Comparison of ENCODE assay signal across 26 mouse cellular contexts in the genomic region with DNA sequence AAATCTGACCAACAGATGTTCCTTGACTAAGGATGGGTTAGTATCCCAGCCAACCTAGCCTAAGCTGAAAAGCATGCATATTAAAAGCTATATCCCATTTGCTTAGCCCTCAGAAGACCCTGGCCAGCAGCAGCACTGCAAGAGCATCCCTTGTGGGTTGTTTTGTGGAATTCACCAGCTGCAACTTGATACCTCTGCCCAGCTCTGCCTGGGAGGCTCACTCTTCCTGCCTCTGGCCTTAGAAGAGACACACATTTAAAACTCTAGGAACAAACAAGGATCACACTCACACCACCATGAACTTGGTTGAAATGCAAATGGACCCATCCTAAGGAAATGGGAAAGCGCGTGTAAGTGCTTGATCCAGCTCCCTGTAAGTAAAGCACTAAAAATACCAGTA.
DNase-seq lines count a peak whose midpoint lies in the region; ATAC-seq and TF ChIP-seq lines count a peak whose summit lies in the region.
"Had no signal": no experiment of that assay in that cellular context is flagged by ENCODE, and none has a peak within 500 bp of the region (broad histone marks: within the 10 kb centered on the region; RNA-seq: fewer than 3 reads in every experiment).

No protein-coding gene starts in this region.

- H3K4me3 ChIP-seq in hindbrain, embryonic 10.5 days: no peak overlapping the region
- no peak overlapping the region for H3K4me3 ChIP-seq in hindbrain, embryonic 14.5 days (replicated peaks; ENCODE audit: low read length)
- no peak overlapping the region for H3K4me3 ChIP-seq in ES-Bruce4 (ENCODE audit: low read depth, low read length)
- no peak overlapping the region for H3K4me3 ChIP-seq in neural tube, embryonic 11.5 days (ENCODE audit: low read depth, low read length)
- no peak overlapping the region for H3K4me3 ChIP-seq in forebrain, embryonic 13.5 days
- H3K4me3 ChIP-seq: embryonic facial prominence, embryonic 15.5 days; heart, embryonic 12.5 days; hindbrain, embryonic 13.5 days; limb, embryonic 13.5 days; liver, embryonic 12.5 days; midbrain, embryonic 12.5 days; neural tube, embryonic 12.5 days had no signal

- H3K9ac ChIP-seq in hindbrain, embryonic 14.5 days: no peak overlapping the region
- H3K9ac ChIP-seq in ES-Bruce4 (ENCODE audit: low read depth, poor library complexity, severe bottlenecking): no peak overlapping the region
- no peak overlapping the region for H3K9ac ChIP-seq in neural tube, embryonic 11.5 days (ENCODE audit: low read length)
- no peak overlapping the region for H3K9ac ChIP-seq in forebrain, embryonic 13.5 days
- H3K9ac ChIP-seq: embryonic facial prominence, embryonic 15.5 days; heart, embryonic 12.5 days; hindbrain, embryonic 13.5 days; limb, embryonic 13.5 days; liver, embryonic 12.5 days; midbrain, embryonic 12.5 days; neural tube, embryonic 12.5 days had no signal

- TF ChIP-seq POLR2A in ES-Bruce4 (IDR thresholded peaks at IDR 0.05; ENCODE audit: insufficient read depth, low read length): no peak

- ATAC-seq in hindbrain, embryonic 14.5 days (ENCODE audit: low FRiP score): no peak
- ATAC-seq in neural tube, embryonic 11.5 days (ENCODE audit: insufficient read depth, low FRiP score, low TSS enrichment): no peak
- no peak for ATAC-seq in forebrain, embryonic 13.5 days
- ATAC-seq: forebrain, embryonic 16.5 days; liver, embryonic 12.5 days had no signal

- H3K4me1 ChIP-seq in hindbrain, embryonic 10.5 days (replicated peaks): peaks cover 36% of the 10 kb centered on the region
- H3K4me1 ChIP-seq in hindbrain, embryonic 14.5 days (replicated peaks; ENCODE audit: control insufficient read depth, insufficient read depth, low read length): peaks cover 10% of the 10 kb centered on the region
- H3K4me1 ChIP-seq in ES-Bruce4 (ENCODE audit: control insufficient read depth, insufficient read depth, low read length): peaks cover 9% of the 10 kb centered on the region
- peaks cover 21% of the 10 kb centered on the region for H3K4me1 ChIP-seq in neural tube, embryonic 11.5 days (ENCODE audit: control insufficient read depth, insufficient read depth, low read length)
- peaks cover 11% of the 10 kb centered on the region for H3K4me1 ChIP-seq in forebrain, embryonic 13.5 days
- H3K4me1 ChIP-seq: embryonic facial prominence, embryonic 15.5 days; heart, embryonic 12.5 days; liver, embryonic 12.5 days had no signal

- H3K4me2 ChIP-seq in hindbrain, embryonic 14.5 days (replicated peaks): no peak overlapping the region
- no peak overlapping the region for H3K4me2 ChIP-seq in neural tube, embryonic 11.5 days (ENCODE audit: low read depth)
- no peak overlapping the region for H3K4me2 ChIP-seq in forebrain, embryonic 13.5 days
- H3K4me2 ChIP-seq: embryonic facial prominence, embryonic 15.5 days; heart, embryonic 12.5 days; hindbrain, embryonic 13.5 days; limb, embryonic 13.5 days; liver, embryonic 12.5 days; midbrain, embryonic 12.5 days; neural tube, embryonic 12.5 days had no signal

- 0 out of 2 replicates have a peak overlapping the region, but pooled peaks have one; percentile 0 for H3K27ac ChIP-seq in hindbrain, embryonic 10.5 days
- no peak overlapping the region for H3K27ac ChIP-seq in hindbrain, embryonic 14.5 days
- peak overlapping the region; percentile 83 for H3K27ac ChIP-seq in ES-Bruce4 (ENCODE audit: insufficient read depth, low read length)
- 0 out of 2 replicates have a peak overlapping the region, but pooled peaks have one; percentile 47 for H3K27ac ChIP-seq in neural tube, embryonic 11.5 days (ENCODE audit: low read depth, low read length)
- no peak overlapping the region for H3K27ac ChIP-seq in forebrain, embryonic 13.5 days
- H3K27ac ChIP-seq: embryonic facial prominence, embryonic 15.5 days; hindbrain, embryonic 13.5 days; limb, embryonic 13.5 days; liver, embryonic 12.5 days; midbrain, embryonic 12.5 days; neural tube, embryonic 12.5 days had no signal

- peak; percentile 89 for TF ChIP-seq EP300 in ES-Bruce4 (IDR thresholded peaks at IDR 0.05; ENCODE audit: insufficient read depth, low read depth, low read length)

- WGBS in hindbrain, embryonic 10.5 days: 60% methylated on average over 2 of the region's 2 CpGs
- WGBS in hindbrain, embryonic 14.5 days: 55% methylated on average over 2 of the region's 2 CpGs
- 25% methylated on average over 2 of the region's 2 CpGs for WGBS in neural tube, embryonic 11.5 days
- WGBS in forebrain, embryonic 13.5 days: 85% methylated on average over 2 of the region's 2 CpGs

- no peak for TF ChIP-seq CTCF in ES-Bruce4 (IDR thresholded peaks at IDR 0.05; ENCODE audit: low read depth, low read length)

- no peaks in the 10 kb centered on the region for H3K27me3 ChIP-seq in hindbrain, embryonic 10.5 days (ENCODE audit: insufficient read depth, poor library complexity, severe bottlenecking)
- H3K27me3 ChIP-seq in hindbrain, embryonic 14.5 days (ENCODE audit: control insufficient read depth, insufficient read depth, low read length): no peaks in the 10 kb centered on the region
- H3K27me3 ChIP-seq in ES-Bruce4 (ENCODE audit: control insufficient read depth, insufficient read depth, low read length, poor library complexity, severe bottlenecking): no peaks in the 10 kb centered on the region
- no peaks in the 10 kb centered on the region for H3K27me3 ChIP-seq in neural tube, embryonic 11.5 days (ENCODE audit: control insufficient read depth, insufficient read depth, low read length)
- no peaks in the 10 kb centered on the region for H3K27me3 ChIP-seq in forebrain, embryonic 13.5 days
- H3K27me3 ChIP-seq: embryonic facial prominence, embryonic 15.5 days; heart, embryonic 12.5 days; hindbrain, embryonic 13.5 days; limb, embryonic 13.5 days; liver, embryonic 12.5 days; midbrain, embryonic 12.5 days; neural tube, embryonic 12.5 days had no signal

- H3K9me3 ChIP-seq in hindbrain, embryonic 10.5 days: no peaks in the 10 kb centered on the region
- H3K9me3 ChIP-seq in hindbrain, embryonic 14.5 days (ENCODE audit: control insufficient read depth, low read length): no peaks in the 10 kb centered on the region
- H3K9me3 ChIP-seq in ES-Bruce4 (replicated peaks; ENCODE audit: control insufficient read depth, insufficient read depth, low read length, poor library complexity, severe bottlenecking): no peaks in the 10 kb centered on the region; the same call in 1 of the 2 replicates
- H3K9me3 ChIP-seq in neural tube, embryonic 11.5 days (ENCODE audit: control insufficient read depth, low read length): no peaks in the 10 kb centered on the region
- no peaks in the 10 kb centered on the region for H3K9me3 ChIP-seq in forebrain, embryonic 13.5 days (replicated peaks)
- H3K9me3 ChIP-seq: embryonic facial prominence, embryonic 15.5 days; heart, embryonic 12.5 days; hindbrain, embryonic 13.5 days; limb, embryonic 13.5 days; midbrain, embryonic 12.5 days; neural tube, embryonic 12.5 days had no signal

- DNase-seq in hindbrain, embryonic 10.5 days (ENCODE audit: low spot score): no peak
- DNase-seq in hindbrain, embryonic 14.5 days (ENCODE audit: low spot score): no peak
- DNase-seq in embryo, embryonic 10.5 days (ENCODE audit: low spot score): peak; percentile 58
- DNase-seq in neural tube, embryonic 11.5 days (ENCODE audit: low spot score): peak; percentile 26
- DNase-seq in adrenal gland, postnatal 10 days: no peak
- DNase-seq: adrenal gland, postnatal 25 days; cerebellum, adult 9-10 months; gastrocnemius, postnatal 10 days; heart, adult 18-20 months; kidney, adult 8-10 months; kidney, postnatal 14 days; lung, adult 18-20 months; lung, postnatal 10 days; right cerebral cortex, adult 18-20 months; right cerebral cortex, postnatal 4 days; thymus, postnatal 4 days had no signal

- no peaks in the 10 kb centered on the region for H3K36me3 ChIP-seq in hindbrain, embryonic 10.5 days
- no peaks in the 10 kb centered on the region for H3K36me3 ChIP-seq in hindbrain, embryonic 14.5 days (replicated peaks; ENCODE audit: control insufficient read depth, insufficient read depth)
- no peaks in the 10 kb centered on the region for H3K36me3 ChIP-seq in ES-Bruce4 (ENCODE audit: control insufficient read depth, insufficient read depth, low read length, poor library complexity, severe bottlenecking)
- H3K36me3 ChIP-seq in neural tube, embryonic 11.5 days (ENCODE audit: control insufficient read depth, insufficient read depth, low read length): no peaks in the 10 kb centered on the region
- H3K36me3 ChIP-seq in forebrain, embryonic 13.5 days (ENCODE audit: poor library complexity, severe bottlenecking): no peaks in the 10 kb centered on the region
- H3K36me3 ChIP-seq: embryonic facial prominence, embryonic 15.5 days; heart, embryonic 12.5 days; hindbrain, embryonic 13.5 days; limb, embryonic 13.5 days; liver, embryonic 12.5 days; midbrain, embryonic 12.5 days; neural tube, embryonic 12.5 days had no signal

Comparison
In these comparisons a context has a peak if more than half of its experiments do, and no peak if none do; other contexts are left out.
1. H3K27ac ChIP-seq: peak in hindbrain, embryonic 10.5 days (single experiment), ES-Bruce4 (single experiment) and neural tube, embryonic 11.5 days (single experiment); none in hindbrain, embryonic 14.5 days (single experiment) and forebrain, embryonic 13.5 days (single experiment).
2. DNase-seq: peak in embryo, embryonic 10.5 days (single experiment) and neural tube, embryonic 11.5 days (single experiment); none in hindbrain, embryonic 10.5 days (single experiment), hindbrain, embryonic 14.5 days (single experiment) and adrenal gland, postnatal 10 days (single experiment).